Mouse (Mus musculus) C2C12 (cell line): ENCODE measurements at regions not wholly inside any gene's neighbourhood (a gene's known extent, or its start where the extent isn't known, plus 50 kb on each side); places are given as distances from the start of the nearest gene placed in this dataset.

Experiments
- CEBPB ChIP-seq: IDR thresholded peaks from one replicate; pipeline ENCODE4 v1.6.1; 2011; ENCODE audit warnings: low read depth, mild to moderate bottlenecking, control low read depth, moderate library complexity
- CTCF ChIP-seq: IDR thresholded peaks from one replicate; pipeline ENCODE4 v1.5.1; 2011; ENCODE audit not compliant: control insufficient read depth, insufficient read depth, insufficient read length
- FOSL1 ChIP-seq: IDR thresholded peaks from one replicate; pipeline ENCODE4 v1.8.0; 2011; ENCODE audit warnings: mild to moderate bottlenecking, low read length; ENCODE audit not compliant: poor library complexity, insufficient read depth, severe bottlenecking
- MAX ChIP-seq: IDR thresholded peaks from one replicate; pipeline ENCODE4 v1.6.1; 2011; ENCODE audit warnings: mild to moderate bottlenecking, control low read depth
- MYOD1 ChIP-seq: IDR thresholded peaks from one replicate; pipeline ENCODE4 v1.6.1; 2011; ENCODE audit warnings: low read depth; ENCODE audit not compliant: control insufficient read depth, insufficient read length
- USF1 ChIP-seq: IDR thresholded peaks from one replicate; pipeline ENCODE4 v1.6.1; 2011; ENCODE audit warnings: low read depth, mild to moderate bottlenecking, control low read depth, moderate library complexity

- TF ChIP-seq CTCF: no peak
- TF ChIP-seq MYOD1: no peak
- no peak for TF ChIP-seq FOSL1
- TF ChIP-seq USF1: no peak
- no peak for TF ChIP-seq CEBPB
- no peak for TF ChIP-seq MAX
Observed at GRCm38 (mm10) chr3:143316457-143316856, 434.7 kb upstream of the Pkn2 start.
